Mouse (Mus musculus) retina, postnatal 1 day (tissue): Measurements from ENCODE around the gene Gm5460.

Source experiments
- DNase-seq: peaks from one replicate; pipeline ENCODE4 v3.0.0-alpha.2; 2012

Gm5460 gene

GRCm38 (mm10) chr14:34016381-34016780 lies at the start of gene Gm5460:
TSS of gene Gm5460 (plus strand) at chr14:34016758.
- DNase-seq, result no peak

- peak; percentile 86 for DNase-seq
Measured at GRCm38 (mm10) chr14:33972679-33973078, 43.9 kb upstream of the Gm5460 start.

- peak; percentile 73 for DNase-seq
Measured at GRCm38 (mm10) chr14:33974752-33975151, 41.8 kb upstream of the Gm5460 start.

GRCm38 (mm10) chr14:33977748-33978147 lies 38.8 kb upstream of the Gm5460 start:
- peak; percentile 81 for DNase-seq

DNA sequence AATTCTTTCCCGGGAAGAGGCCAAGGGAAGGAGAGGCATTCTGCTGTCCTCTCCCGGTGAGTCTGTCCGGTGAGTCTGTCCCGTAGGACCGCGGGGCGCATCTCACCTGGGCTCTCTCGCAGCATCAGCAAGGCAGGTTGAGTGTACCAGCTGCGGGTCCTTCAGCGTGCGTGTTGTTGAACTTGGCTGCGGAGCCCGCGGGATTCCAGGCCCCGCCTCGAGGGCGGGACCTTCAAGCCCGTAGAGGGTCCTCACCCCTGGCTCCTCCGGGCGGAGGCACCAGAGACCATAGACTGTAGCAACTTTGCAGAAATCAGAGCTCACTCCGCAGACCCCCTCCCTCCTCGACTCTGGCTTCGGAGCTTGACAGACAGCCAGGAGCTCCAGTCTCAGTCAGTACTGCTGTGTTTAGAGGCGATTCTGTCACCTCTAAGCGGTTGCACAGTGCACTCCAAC lies 37.9 kb upstream of the Gm5460 start, which contains the start of gene Zfp488:
TSS of gene Zfp488 (minus strand) at position 161 of the 456 bp plus-strand sequence.
- peak; percentile 84 for DNase-seq

DNA sequence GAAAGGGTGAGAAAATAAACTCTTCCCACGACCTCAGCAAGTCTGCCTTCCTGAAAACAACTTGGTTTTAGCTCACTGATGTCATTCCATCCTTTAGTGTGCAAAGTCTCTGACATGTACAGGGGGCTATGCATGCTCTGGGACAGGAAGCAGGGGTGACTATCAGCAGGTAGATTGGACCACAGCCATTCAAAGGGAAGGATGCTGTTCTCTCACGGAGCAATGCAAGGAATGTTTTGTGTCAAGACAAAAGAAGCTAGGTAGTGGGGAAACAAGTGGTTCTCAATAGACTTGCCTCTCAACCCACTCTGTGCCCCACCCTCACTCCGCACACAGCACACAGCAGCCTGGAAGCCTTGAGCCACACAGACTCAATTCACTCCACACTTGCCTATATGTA lies 27.4 kb upstream of the Gm5460 start:
- DNase-seq, result no peak

GRCm38 (mm10) chr14:33991971-33992370 lies 24.6 kb upstream of the Gm5460 start:
- no peak for DNase-seq

DNA sequence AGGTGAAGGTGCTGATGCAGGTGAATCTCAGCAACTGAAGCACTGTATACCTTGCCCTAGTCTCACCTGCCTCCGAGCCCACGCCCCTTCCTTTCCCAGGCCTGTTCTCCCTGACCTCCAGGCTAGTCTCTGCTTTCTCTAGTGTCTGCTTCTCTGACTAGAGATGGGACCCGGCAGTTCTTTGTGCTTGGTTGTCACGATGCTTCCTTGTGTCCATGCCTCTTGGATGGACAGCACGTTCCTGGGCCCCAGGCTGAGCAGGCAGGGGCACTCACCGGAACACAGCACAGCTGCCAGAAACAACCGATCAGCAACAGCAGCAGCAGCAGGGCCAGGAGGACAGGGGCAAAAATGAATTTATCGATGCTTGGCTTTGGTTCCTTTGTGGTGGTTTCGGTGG lies 23.5 kb upstream of the Gm5460 start:
- no peak for DNase-seq

- no peak for DNase-seq
Measured at GRCm38 (mm10) chr14:33993521-33994289, 22.9 kb upstream of the Gm5460 start.

DNA sequence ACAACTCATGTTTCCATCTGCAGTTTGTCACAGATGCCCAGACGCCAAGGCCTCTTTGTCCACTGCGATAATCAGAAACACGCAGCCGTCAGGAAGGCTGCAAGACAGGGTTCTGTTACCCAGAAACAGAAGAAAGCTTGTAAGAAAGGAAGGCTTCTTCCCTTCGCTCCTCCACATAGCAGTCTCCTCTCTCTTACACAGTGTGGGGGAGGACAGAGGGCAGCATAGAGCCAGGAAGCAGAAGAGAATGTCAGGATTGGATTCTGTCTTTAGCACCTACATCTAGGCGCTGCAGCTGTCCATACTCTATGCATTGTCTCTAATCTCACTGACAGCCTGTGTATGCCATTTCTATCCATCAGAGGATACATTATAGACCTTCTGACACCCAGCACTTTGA lies 19.1 kb upstream of the Gm5460 start:
- DNase-seq, result no peak

- DNase-seq, result no peak
Measured at GRCm38 (mm10) chr14:34000076-34000475, 16.5 kb upstream of the Gm5460 start.

DNA sequence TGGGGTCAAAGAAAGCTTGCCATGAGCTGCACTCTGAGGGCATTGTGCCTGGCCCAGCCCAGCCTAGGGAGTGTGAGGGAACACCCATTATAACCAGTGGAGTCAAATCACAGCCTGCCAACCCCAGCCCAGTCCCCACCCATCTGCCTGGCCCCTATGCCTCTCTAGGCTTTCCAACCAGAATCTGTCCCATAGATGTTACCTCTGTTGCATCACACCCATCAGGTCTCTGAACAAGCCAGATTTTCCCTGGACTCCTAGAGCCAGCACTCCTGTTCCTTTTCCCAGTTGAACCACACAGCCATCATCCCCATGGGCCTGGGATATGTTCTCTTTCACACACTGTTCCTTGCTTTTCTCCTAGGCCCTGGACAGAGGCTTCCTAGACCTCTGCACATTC lies 15.1 kb upstream of the Gm5460 start:
- no peak for DNase-seq

DNA sequence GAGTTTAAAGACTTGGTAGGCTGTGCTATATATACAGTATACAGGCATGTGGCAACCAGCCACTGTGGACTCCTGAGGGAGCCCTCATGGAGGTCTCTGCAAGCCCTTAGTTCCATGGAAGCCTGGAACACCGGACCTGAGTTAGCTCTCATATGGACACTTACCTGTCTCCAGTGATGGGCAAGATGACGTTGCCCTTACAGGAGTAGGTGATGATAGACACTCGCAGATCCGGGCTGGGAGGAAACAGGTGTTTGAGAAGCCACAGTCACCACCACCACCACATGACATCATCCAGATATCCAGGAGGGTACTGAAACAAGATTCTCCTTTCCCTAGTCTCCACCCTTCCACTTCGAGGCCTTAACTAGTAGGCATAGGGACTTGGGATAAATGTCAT lies 14.2 kb upstream of the Gm5460 start:
- DNase-seq, result no peak

DNA sequence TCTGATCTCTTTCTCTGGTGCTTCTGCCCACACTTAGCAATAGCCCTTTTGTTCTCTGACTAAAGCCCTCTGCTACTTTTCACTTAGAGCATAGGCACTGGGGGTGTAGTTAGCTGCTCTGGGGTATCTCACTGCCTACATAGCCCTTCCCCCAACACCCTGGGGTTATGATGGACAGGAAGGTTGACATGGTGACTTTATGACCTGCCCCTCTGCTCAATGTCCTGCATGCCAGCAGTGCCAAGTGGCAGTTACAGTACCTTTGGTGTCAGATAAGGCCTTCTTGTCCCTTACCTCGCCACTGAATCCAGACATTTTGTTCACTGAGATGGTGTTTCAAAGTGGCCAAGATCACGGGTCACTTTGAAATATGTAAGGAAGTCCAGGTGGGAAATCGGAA lies 1.5 kb upstream of the Gm5460 start, which contains the start of gene Gm30083:
TSS of gene Gm30083 (minus strand) at position 120 of the 400 bp plus-strand sequence.
- DNase-seq, result no peak

DNA sequence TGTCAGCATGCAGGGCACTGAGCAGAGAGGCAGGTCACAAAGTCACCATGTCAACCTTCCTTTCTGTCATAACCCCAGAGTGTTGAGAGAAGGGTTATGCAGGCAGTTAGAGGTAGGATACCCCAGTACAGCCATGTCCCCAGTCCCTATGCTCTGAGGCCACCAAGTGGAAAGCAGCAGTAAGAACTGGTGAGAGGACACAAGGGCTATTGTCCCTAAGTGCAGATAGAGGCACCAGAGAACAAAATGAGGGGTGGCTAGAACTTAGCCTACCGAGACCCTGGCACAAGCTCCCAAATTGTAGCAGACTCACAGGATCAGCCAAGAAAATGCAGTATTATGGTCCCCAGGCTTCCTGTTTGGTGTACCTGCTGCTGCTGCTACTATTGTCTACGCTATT lies 380 bp downstream of the Gm5460 start:
- DNase-seq, result no peak

- DNase-seq, result no peak
Measured at GRCm38 (mm10) chr14:34026710-34027109, 10.2 kb downstream of the Gm5460 start.

DNA sequence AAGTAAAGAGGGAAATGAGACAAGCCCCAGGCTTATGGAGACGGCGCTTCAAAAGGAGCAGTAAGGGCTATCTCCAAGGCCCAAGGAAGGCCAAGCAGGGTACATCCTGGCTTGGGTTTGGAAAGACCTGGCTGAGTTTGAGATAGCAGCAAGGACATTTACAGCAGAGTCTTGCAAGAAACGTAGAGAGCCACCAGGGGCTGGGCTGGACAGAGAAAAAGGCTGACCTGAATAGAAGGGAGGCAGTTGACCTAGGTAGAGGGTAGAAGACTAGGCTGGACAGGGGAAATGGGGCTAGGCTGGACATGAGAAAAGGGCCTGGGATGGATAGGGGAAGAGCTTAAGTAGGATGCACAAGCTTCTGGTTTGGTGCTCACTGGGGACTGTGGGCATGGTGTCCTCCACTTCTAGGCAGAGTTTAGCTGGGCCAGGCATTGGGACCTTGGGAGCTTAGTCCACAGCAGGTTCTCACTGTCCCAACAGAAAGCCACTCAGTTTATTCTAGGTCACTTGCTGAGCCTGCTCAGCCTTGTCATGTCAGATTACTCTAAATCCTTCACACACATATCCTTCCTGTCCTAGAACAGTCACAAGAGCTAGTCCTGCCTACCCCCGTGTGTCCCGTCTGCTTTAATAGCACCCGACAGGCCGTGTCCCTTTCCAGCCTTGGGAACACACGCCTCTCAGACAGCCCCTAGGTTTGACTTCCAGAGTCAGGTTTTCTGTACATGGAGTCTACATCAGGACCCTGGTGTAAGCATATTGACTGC lies 17.5 kb downstream of the Gm5460 start:
- peak; percentile 80 for DNase-seq

DNA sequence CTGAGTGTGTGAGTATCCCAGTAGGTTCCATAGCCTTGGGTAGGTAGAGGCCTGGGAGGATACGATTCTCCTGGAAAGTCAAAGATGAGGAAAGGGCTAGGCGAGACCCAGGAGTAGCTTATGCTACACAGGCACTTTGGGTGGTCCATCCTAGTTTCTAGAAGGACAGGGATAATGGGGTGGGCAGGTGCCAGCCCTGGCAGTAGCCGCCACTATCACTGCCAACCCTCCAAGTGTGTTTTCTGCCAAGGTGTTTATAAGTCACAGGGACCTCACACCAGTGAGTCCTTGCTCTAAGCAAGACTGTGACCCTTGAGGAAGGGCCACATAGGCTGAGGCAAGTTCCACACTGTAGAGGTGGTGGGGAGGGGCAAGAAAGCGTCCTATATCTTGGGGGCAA lies 24.7 kb downstream of the Gm5460 start:
- DNase-seq, result no peak

- no peak for DNase-seq
Measured at GRCm38 (mm10) chr14:34043341-34043740, 26.8 kb downstream of the Gm5460 start.

- no peak for DNase-seq
Measured at GRCm38 (mm10) chr14:34050101-34050779, 33.7 kb downstream of the Gm5460 start.

DNA sequence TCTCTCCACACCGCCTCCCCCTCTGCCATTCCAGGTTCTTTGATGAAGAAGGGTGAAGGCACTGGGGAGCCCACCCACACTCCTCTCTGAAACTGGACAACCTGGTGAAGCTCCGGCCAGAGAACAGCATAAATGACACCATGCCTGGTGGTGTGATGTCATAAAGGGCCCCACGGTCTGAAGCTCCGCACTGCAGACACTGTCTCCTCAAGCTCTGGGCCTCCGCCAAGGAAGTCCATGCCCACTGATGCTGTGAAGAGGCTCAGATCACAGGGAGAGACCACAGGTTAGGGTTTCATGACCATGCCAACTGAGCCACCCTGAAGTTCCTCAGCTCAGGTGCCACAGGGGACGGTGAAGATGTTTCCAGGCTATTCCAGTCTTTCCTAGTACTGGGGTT lies 36.0 kb downstream of the Gm5460 start, which contains the start of gene Antxrl:
TSS of gene Antxrl (plus strand) at position 192 of the 400 bp plus-strand sequence.
- no peak for DNase-seq

DNA sequence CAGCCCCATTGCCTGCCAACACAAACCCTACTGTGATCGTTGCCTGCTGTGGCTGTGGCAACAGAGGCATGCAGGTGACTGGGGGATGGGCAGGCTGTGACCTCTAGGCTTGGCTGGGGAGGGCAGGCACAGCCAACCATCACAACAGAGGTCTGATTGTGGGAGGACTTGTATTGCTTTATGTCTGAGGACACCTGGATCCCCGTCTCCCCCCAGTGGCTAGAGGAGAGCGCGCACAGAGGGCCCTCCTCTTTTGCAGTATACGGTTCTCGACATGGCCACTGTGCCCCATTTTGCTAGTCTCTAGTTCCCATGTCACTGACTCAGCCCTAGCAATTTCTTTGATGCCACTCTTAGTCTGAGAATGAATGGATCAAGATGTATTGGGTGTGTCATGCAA lies 55.1 kb downstream of the Gm5460 start:
- DNase-seq, result peak; percentile 25

DNA sequence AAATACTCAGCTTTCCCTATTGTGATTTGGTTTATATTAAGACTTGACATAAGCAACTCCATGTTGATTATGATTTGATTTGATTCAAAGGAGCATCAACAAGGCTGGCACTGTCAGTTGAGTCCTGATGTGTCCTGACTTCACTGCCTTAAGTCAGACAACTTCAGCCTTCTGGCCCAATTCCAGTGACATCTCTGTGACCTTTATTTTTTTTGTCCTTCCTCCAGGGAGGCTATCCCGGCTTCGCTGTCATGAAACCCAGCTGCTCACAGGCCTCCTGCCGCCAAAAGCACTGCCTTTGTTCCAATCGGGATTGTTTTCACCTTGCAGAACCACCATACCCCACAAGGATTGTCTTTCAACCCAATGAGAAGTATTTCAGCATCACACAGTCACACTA lies 58.8 kb downstream of the Gm5460 start:
- peak; percentile 38 for DNase-seq
